Mouse (Mus musculus) ES-Bruce4 (cell line): ENCODE results near the gene Serpina5.

Source experiments
- CTCF ChIP-seq: IDR thresholded peaks from one replicate; pipeline ENCODE4 v1.8.1; 2011; ENCODE audit warnings: low read depth, low read length
- EP300 ChIP-seq: IDR thresholded peaks from 2 replicates; pipeline ENCODE4 v1.6.1; 2011; ENCODE audit warnings: low read depth, low read length; ENCODE audit not compliant: insufficient read depth
- POLR2A ChIP-seq: IDR thresholded peaks from one replicate; pipeline ENCODE4 v1.8.1; 2011; ENCODE audit warnings: low read length; ENCODE audit not compliant: insufficient read depth

DNA sequence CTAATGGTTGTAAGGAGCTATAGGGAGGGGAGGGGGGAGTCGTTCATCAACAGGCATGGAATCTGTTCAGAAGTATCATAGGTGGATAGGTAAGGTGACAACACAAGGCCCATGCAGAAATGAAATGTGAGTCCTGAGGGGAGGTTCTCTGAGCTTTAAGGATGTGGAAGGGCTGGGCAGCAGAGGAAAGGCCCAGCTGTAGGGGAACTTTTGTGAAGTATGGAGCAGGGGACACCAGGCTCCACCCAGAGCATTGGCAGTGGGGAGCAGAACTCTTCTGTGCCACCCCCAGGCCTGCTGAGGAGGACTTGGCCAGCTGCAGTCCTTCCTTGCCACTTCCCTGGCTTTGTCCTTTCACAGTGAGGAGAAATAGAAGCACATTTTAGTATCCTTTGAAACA lies 40.6 kb downstream of the Serpina5 start:
- TF ChIP-seq POLR2A: no peak
- no peak for TF ChIP-seq CTCF
- TF ChIP-seq EP300: no peak
